Mouse (Mus musculus): ENCODE data around the gene Gm609. TPM values are rescaled to one million over a fixed set of nuclear protein-coding genes. Genes with fewer than 3 reads are reported as not detected.
"Not testable (repeated sequence)": the region's sequence is repeated elsewhere in the genome, so short reads cannot be mapped to it uniquely, and the experiment has no call there.

Gene Gm609
- polyA plus RNA-seq, 1 experiment from 2014 or later, result 0.05 TPM

GRCm38 (mm10) chr16:45437230-45437739 lies 55.5 kb downstream of the Gm609 start:
- no peak overlapping the region for H3K4me3 ChIP-seq (ENCODE audit: low read depth, low read length)
- 50% methylated on average over 1 of the region's 1 CpGs for WGBS (ENCODE audit: insufficient replicate concordance)
- no peak for ATAC-seq (ENCODE audit: low read depth)
- H3K9me3 ChIP-seq (replicated peaks; ENCODE audit: control insufficient read depth, low read length), result no peaks in the 10 kb centered on the region
- H3K4me1 ChIP-seq (ENCODE audit: control insufficient read depth, low read depth, low read length), result no peaks in the 10 kb centered on the region
- H3K9ac ChIP-seq (ENCODE audit: low read depth, low read length), result no peak overlapping the region
- H3K27me3 ChIP-seq (ENCODE audit: control insufficient read depth, insufficient read depth, low read depth, low read length), result no peaks in the 10 kb centered on the region
- no peak overlapping the region for H3K4me2 ChIP-seq (ENCODE audit: low read depth, low read length)
- H3K27ac ChIP-seq (ENCODE audit: low read length), result no peak overlapping the region
- H3K36me3 ChIP-seq (ENCODE audit: control insufficient read depth, insufficient read depth), result no peaks in the 10 kb centered on the region

GRCm38 (mm10) chr16:45435591-45435990 lies 57.2 kb downstream of the Gm609 start:
- Histone ChIP-seq H3K9me3 (replicated peaks; ENCODE audit: control insufficient read depth, low read length) (no peaks in the 10 kb centered on the region), H3K27ac (ENCODE audit: low read length) (no peak overlapping the region), H3K4me3 (ENCODE audit: low read depth, low read length) (no peak overlapping the region), H3K4me1 (ENCODE audit: control insufficient read depth, low read depth, low read length) (no peaks in the 10 kb centered on the region), H3K36me3 (ENCODE audit: control insufficient read depth, insufficient read depth) (no peaks in the 10 kb centered on the region), H3K27me3 (ENCODE audit: control insufficient read depth, insufficient read depth, low read depth, low read length) (no peaks in the 10 kb centered on the region), H3K4me2 (ENCODE audit: low read depth, low read length) (no peak overlapping the region), H3K9ac (ENCODE audit: low read depth, low read length) (no peak overlapping the region)
- ATAC-seq (ENCODE audit: low read depth), result no peak

GRCm38 (mm10) chr16:45427651-45428050 lies 65.1 kb downstream of the Gm609 start:
- Histone ChIP-seq H3K4me3 (ENCODE audit: low read depth, low read length) (no peak overlapping the region), H3K4me2 (ENCODE audit: low read depth, low read length) (no peak overlapping the region), H3K9ac (ENCODE audit: low read depth, low read length) (no peak overlapping the region), H3K27ac (ENCODE audit: low read length) (no peak overlapping the region), H3K4me1 (ENCODE audit: control insufficient read depth, low read depth, low read length) (no peaks in the 10 kb centered on the region), H3K36me3 (ENCODE audit: control insufficient read depth, insufficient read depth) (no peaks in the 10 kb centered on the region), H3K9me3 (replicated peaks; ENCODE audit: control insufficient read depth, low read length) (no peaks in the 10 kb centered on the region), H3K27me3 (ENCODE audit: control insufficient read depth, insufficient read depth, low read depth, low read length) (no peaks in the 10 kb centered on the region)
- ATAC-seq (ENCODE audit: low read depth), result no peak
- 79% methylated on average over 9 of the region's 9 CpGs for WGBS (ENCODE audit: insufficient replicate concordance)

- Histone ChIP-seq H3K27ac (ENCODE audit: low read length) (no peak overlapping the region), H3K9me3 (replicated peaks; ENCODE audit: control insufficient read depth, low read length) (no peaks in the 10 kb centered on the region), H3K27me3 (ENCODE audit: control insufficient read depth, insufficient read depth, low read depth, low read length) (peaks cover 4% of the 10 kb centered on the region), H3K9ac (ENCODE audit: low read depth, low read length) (no peak overlapping the region), H3K4me3 (ENCODE audit: low read depth, low read length) (no peak overlapping the region), H3K36me3 (ENCODE audit: control insufficient read depth, insufficient read depth) (no peaks in the 10 kb centered on the region), H3K4me2 (ENCODE audit: low read depth, low read length) (no peak overlapping the region), H3K4me1 (ENCODE audit: control insufficient read depth, low read depth, low read length) (no peaks in the 10 kb centered on the region)
- no peak for ATAC-seq (ENCODE audit: low read depth)
Observed at GRCm38 (mm10) chr16:45413497-45413896, 79.3 kb downstream of the Gm609 start.

GRCm38 (mm10) chr16:45409064-45409446 lies 83.7 kb downstream of the Gm609 start:
- 25% methylated on average over 7 of the region's 7 CpGs for WGBS (ENCODE audit: insufficient replicate concordance)
- Histone ChIP-seq H3K4me2 (ENCODE audit: low read depth, low read length) (peak overlapping the region; percentile 47; the same call in 1 of the 2 replicates), H3K4me3 (ENCODE audit: low read depth, low read length) (peak overlapping the region; percentile 31; the same call in 1 of the 2 replicates)
- not testable (repeated sequence) for ATAC-seq (ENCODE audit: low read depth); H3K36me3 ChIP-seq (ENCODE audit: control insufficient read depth, insufficient read depth); H3K27ac ChIP-seq (ENCODE audit: low read length); H3K9me3 ChIP-seq (replicated peaks; ENCODE audit: control insufficient read depth, low read length); H3K4me1 ChIP-seq (ENCODE audit: control insufficient read depth, low read depth, low read length); H3K27me3 ChIP-seq (ENCODE audit: control insufficient read depth, insufficient read depth, low read depth, low read length); H3K9ac ChIP-seq (ENCODE audit: low read depth, low read length)

- ATAC-seq (ENCODE audit: low read depth), result no peak
- peaks cover 9% of the 10 kb centered on the region for H3K27me3 ChIP-seq (ENCODE audit: control insufficient read depth, insufficient read depth, low read depth, low read length)
- H3K27ac ChIP-seq (ENCODE audit: low read length), result no peak within 1 kb of the TSS
- H3K4me2 ChIP-seq (ENCODE audit: low read depth, low read length), result peak within 1 kb of the TSS; percentile 47
- H3K4me1 ChIP-seq (ENCODE audit: control insufficient read depth, low read depth, low read length), result no peaks in the 10 kb centered on the region
- no peaks in the 10 kb centered on the region for H3K36me3 ChIP-seq (ENCODE audit: control insufficient read depth, insufficient read depth)
- H3K9ac ChIP-seq (ENCODE audit: low read depth, low read length), result no peak within 1 kb of the TSS
- H3K9me3 ChIP-seq (replicated peaks; ENCODE audit: control insufficient read depth, low read length), result no peaks in the 10 kb centered on the region
- H3K4me3 ChIP-seq (ENCODE audit: low read depth, low read length), result peak within 1 kb of the TSS; percentile 31
- WGBS (ENCODE audit: insufficient replicate concordance), result 2% methylated on average over 28 of the region's 28 CpGs
Observed at GRCm38 (mm10) chr16:45408425-45409063, 84.2 kb downstream of the Gm609 start, which contains the start of gene Cd200. Cd200 (minus strand) TSS chr16:45409053.

- no peaks in the 10 kb centered on the region for H3K4me1 ChIP-seq (ENCODE audit: control insufficient read depth, low read depth, low read length)
- H3K9ac ChIP-seq (ENCODE audit: low read depth, low read length), result no peak overlapping the region
- H3K4me3 ChIP-seq (ENCODE audit: low read depth, low read length), result peak overlapping the region; percentile 31; the same call in 1 of the 2 replicates
- H3K36me3 ChIP-seq (ENCODE audit: control insufficient read depth, insufficient read depth), result no peaks in the 10 kb centered on the region
- no peak for ATAC-seq (ENCODE audit: low read depth)
- 41% methylated on average over 9 of the region's 9 CpGs for WGBS (ENCODE audit: insufficient replicate concordance)
- H3K9me3 ChIP-seq (replicated peaks; ENCODE audit: control insufficient read depth, low read length), result no peaks in the 10 kb centered on the region
- H3K27me3 ChIP-seq (ENCODE audit: control insufficient read depth, insufficient read depth, low read depth, low read length), result peaks cover 9% of the 10 kb centered on the region
- no peak overlapping the region for H3K27ac ChIP-seq (ENCODE audit: low read length)
- H3K4me2 ChIP-seq (ENCODE audit: low read depth, low read length), result peak overlapping the region; percentile 47; the same call in 1 of the 2 replicates
Observed at GRCm38 (mm10) chr16:45407645-45408400, 84.9 kb downstream of the Gm609 start.

GRCm38 (mm10) chr16:45407091-45407490 lies 85.7 kb downstream of the Gm609 start:
- no peaks in the 10 kb centered on the region for H3K36me3 ChIP-seq (ENCODE audit: control insufficient read depth, insufficient read depth)
- no peak for ATAC-seq (ENCODE audit: low read depth)
- no peak overlapping the region for H3K27ac ChIP-seq (ENCODE audit: low read length)
- H3K4me3 ChIP-seq (ENCODE audit: low read depth, low read length), result no peak overlapping the region
- no peaks in the 10 kb centered on the region for H3K9me3 ChIP-seq (replicated peaks; ENCODE audit: control insufficient read depth, low read length)
- no peak overlapping the region for H3K4me2 ChIP-seq (ENCODE audit: low read depth, low read length)
- H3K4me1 ChIP-seq (ENCODE audit: control insufficient read depth, low read depth, low read length), result no peaks in the 10 kb centered on the region
- 73% methylated on average over 5 of the region's 5 CpGs for WGBS (ENCODE audit: insufficient replicate concordance)
- peaks cover 9% of the 10 kb centered on the region for H3K27me3 ChIP-seq (ENCODE audit: control insufficient read depth, insufficient read depth, low read depth, low read length)
- no peak overlapping the region for H3K9ac ChIP-seq (ENCODE audit: low read depth, low read length)

GRCm38 (mm10) chr16:45402951-45403350 lies 89.8 kb downstream of the Gm609 start:
- ATAC-seq (ENCODE audit: low read depth), result no peak
- Histone ChIP-seq H3K36me3 (ENCODE audit: control insufficient read depth, insufficient read depth) (no peaks in the 10 kb centered on the region), H3K9ac (ENCODE audit: low read depth, low read length) (no peak overlapping the region), H3K4me1 (ENCODE audit: control insufficient read depth, low read depth, low read length) (no peaks in the 10 kb centered on the region), H3K4me3 (ENCODE audit: low read depth, low read length) (no peak overlapping the region), H3K9me3 (replicated peaks; ENCODE audit: control insufficient read depth, low read length) (no peaks in the 10 kb centered on the region), H3K27ac (ENCODE audit: low read length) (no peak overlapping the region), H3K27me3 (ENCODE audit: control insufficient read depth, insufficient read depth, low read depth, low read length) (peaks cover 1% of the 10 kb centered on the region; the same call in 1 of the 2 replicates), H3K4me2 (ENCODE audit: low read depth, low read length) (no peak overlapping the region)
- WGBS (ENCODE audit: insufficient replicate concordance), result 49% methylated on average over 2 of the region's 2 CpGs
